Mouse (Mus musculus) brain, embryonic 14.5 days (tissue): ENCODE data around the gene Nppa.
"Not testable (repeated sequence)": the region's sequence is repeated elsewhere in the genome, so short reads cannot be mapped to it uniquely, and the experiment has no call there.

Source experiments
- CTCF ChIP-seq: fragments of 200-500 bp; IDR thresholded peaks from 2 replicates; pipeline ENCODE4 v1.5.1; 2012; ENCODE audit warnings: inconsistent platforms, mild to moderate bottlenecking, moderate library complexity, borderline replicate concordance; ENCODE audit not compliant: insufficient read depth, insufficient read length; ENCODE audit errors: extremely low read depth
- POLR2A ChIP-seq: fragments of 200-500 bp; IDR thresholded peaks from 2 replicates; pipeline ENCODE4 v1.6.1; 2012; ENCODE audit warnings: mild to moderate bottlenecking, inconsistent platforms, borderline replicate concordance; ENCODE audit not compliant: poor library complexity, insufficient read depth, insufficient read length, severe bottlenecking; ENCODE audit errors: extremely low read depth

DNA sequence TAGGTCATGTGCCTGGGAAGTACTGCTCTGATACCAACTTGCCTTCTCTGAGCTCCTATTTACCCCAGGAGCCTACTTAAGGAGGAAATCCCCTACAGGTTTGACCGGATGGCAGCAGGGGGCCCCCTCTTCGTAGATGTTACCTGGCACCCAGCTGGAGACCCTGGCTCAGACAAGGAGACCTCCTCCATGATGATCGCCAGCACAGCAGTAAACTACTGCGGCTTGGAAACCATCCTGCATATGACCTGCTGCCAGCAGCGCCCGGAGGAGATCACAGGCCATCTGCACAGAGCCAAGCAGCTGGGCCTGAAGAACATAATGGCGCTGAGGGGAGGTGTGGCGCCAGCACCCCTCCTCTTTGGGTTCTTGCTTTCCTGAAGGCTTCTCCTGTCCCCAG lies 42.8 kb downstream of the Nppa start:
- TF ChIP-seq CTCF, POLR2A: not testable (repeated sequence)
